Mouse (Mus musculus): ENCODE measurements around the gene Prss22. TPM values are rescaled to one million over a fixed set of nuclear protein-coding genes. Genes with fewer than 3 reads are reported as not detected.

The Prss22 gene
- polyA plus RNA-seq (2012; fragmentation: generic; extraction: Trizol) = 0.04 TPM

- no peaks in the 10 kb centered on the region for H3K27me3 ChIP-seq (ENCODE audit: control insufficient read depth, insufficient read depth, insufficient read length)
- TF ChIP-seq MYOD1 (IDR thresholded peaks at IDR 0.05; ENCODE audit: control insufficient read depth in 1 of 3, insufficient read length in 2 of 3, low read depth in 2 of 3) = no peak
- TF ChIP-seq CEBPB (IDR thresholded peaks at IDR 0.05; ENCODE audit: insufficient read depth, poor library complexity, severe bottlenecking) = no peak
- no peak for TF ChIP-seq E2F4 (IDR thresholded peaks at IDR 0.05; ENCODE audit: insufficient read depth)
- TF ChIP-seq POLR2AphosphoS2 (IDR thresholded peaks at IDR 0.05; ENCODE audit: insufficient read length, low read depth) = no peak
- TF ChIP-seq SRF (IDR thresholded peaks at IDR 0.05; ENCODE audit: control insufficient read depth, insufficient read length, low read depth) = no peak
- no peak for TF ChIP-seq TCF12 (IDR thresholded peaks at IDR 0.05; ENCODE audit: insufficient read depth, poor library complexity, severe bottlenecking)
- TF ChIP-seq REST (IDR thresholded peaks at IDR 0.05; ENCODE audit: insufficient read depth, insufficient read length) = no peak
- TF ChIP-seq MAX (IDR thresholded peaks at IDR 0.05; ENCODE audit: low read depth) = no peak
- TF ChIP-seq POLR2A (IDR thresholded peaks at IDR 0.05; ENCODE audit: insufficient read length, low read depth) = no peak
- no peak for TF ChIP-seq TCF3 (IDR thresholded peaks at IDR 0.05; ENCODE audit: insufficient read length, low read depth)
- no peak for TF ChIP-seq MYOG (IDR thresholded peaks at IDR 0.05; ENCODE audit: control insufficient read depth in 1 of 3, insufficient read depth in 1 of 3, insufficient read length in 2 of 3, low read depth in 2 of 3)
- no peak for TF ChIP-seq USF1 (IDR thresholded peaks at IDR 0.05; ENCODE audit: low read depth)
- no peak within 1 kb of the TSS for H3K4me3 ChIP-seq
- H3ac ChIP-seq (ENCODE audit: control insufficient read depth, insufficient read length) = no peak within 1 kb of the TSS
- H3K4me2 ChIP-seq (ENCODE audit: low read depth) = peak within 1 kb of the TSS; percentile 5
- no peaks in the 10 kb centered on the region for H3K79me2 ChIP-seq (ENCODE audit: control insufficient read depth, insufficient read depth)
- H3K36me3 ChIP-seq (ENCODE audit: control insufficient read depth, insufficient read depth) = no peaks in the 10 kb centered on the region
These were observed at the start of gene Prss22 for GRCm38 (mm10) chr17:23997901-23998300. Gene Prss22, minus strand, starts transcription at chr17:23998100.

GRCm38 (mm10) chr17:24046026-24046425 lies 48.1 kb upstream of the Prss22 start:
- Histone ChIP-seq H3ac (ENCODE audit: control insufficient read depth, insufficient read length) (no peak overlapping the region), H3K36me3 (ENCODE audit: control insufficient read depth, insufficient read depth) (peaks cover 11% of the 10 kb centered on the region), H3K27me3 (ENCODE audit: control insufficient read depth, insufficient read depth, insufficient read length) (no peaks in the 10 kb centered on the region), H3K79me2 (ENCODE audit: control insufficient read depth, insufficient read depth) (no peaks in the 10 kb centered on the region), H3K4me2 (ENCODE audit: low read depth) (no peak overlapping the region), H3K4me3 (no peak overlapping the region)
- TF ChIP-seq SRF (IDR thresholded peaks at IDR 0.05; ENCODE audit: control insufficient read depth, insufficient read length, low read depth) (no peak), MYOD1 (IDR thresholded peaks at IDR 0.05; ENCODE audit: control insufficient read depth in 1 of 3, insufficient read length in 2 of 3, low read depth in 2 of 3) (peak in 1 of 3 experiments; percentile 17), POLR2AphosphoS2 (IDR thresholded peaks at IDR 0.05; ENCODE audit: insufficient read length, low read depth) (peak; percentile 24), MAX (IDR thresholded peaks at IDR 0.05; ENCODE audit: low read depth) (no peak), REST (IDR thresholded peaks at IDR 0.05; ENCODE audit: insufficient read depth, insufficient read length) (peak; percentile 89), MYOG (IDR thresholded peaks at IDR 0.05; ENCODE audit: control insufficient read depth in 1 of 3, insufficient read depth in 1 of 3, insufficient read length in 2 of 3, low read depth in 2 of 3) (peak in 1 of 3 experiments; percentile 46), TCF12 (IDR thresholded peaks at IDR 0.05; ENCODE audit: insufficient read depth, poor library complexity, severe bottlenecking) (no peak)

- no peak overlapping the region for H3K4me3 ChIP-seq
- no peak overlapping the region for H3ac ChIP-seq (ENCODE audit: control insufficient read depth, insufficient read length)
- no peak for TF ChIP-seq MYOG (IDR thresholded peaks at IDR 0.05; ENCODE audit: control insufficient read depth in 1 of 3, insufficient read depth in 1 of 3, insufficient read length in 2 of 3, low read depth in 2 of 3)
- no peak for TF ChIP-seq TCF12 (IDR thresholded peaks at IDR 0.05; ENCODE audit: insufficient read depth, poor library complexity, severe bottlenecking)
- TF ChIP-seq POLR2AphosphoS2 (IDR thresholded peaks at IDR 0.05; ENCODE audit: insufficient read length, low read depth) = no peak
- no peak for TF ChIP-seq CEBPB (IDR thresholded peaks at IDR 0.05; ENCODE audit: insufficient read depth, poor library complexity, severe bottlenecking)
- H3K36me3 ChIP-seq (ENCODE audit: control insufficient read depth, insufficient read depth) = peaks cover 11% of the 10 kb centered on the region
- H3K4me2 ChIP-seq (ENCODE audit: low read depth) = no peak overlapping the region
- H3K79me2 ChIP-seq (ENCODE audit: control insufficient read depth, insufficient read depth) = no peaks in the 10 kb centered on the region
- no peaks in the 10 kb centered on the region for H3K27me3 ChIP-seq (ENCODE audit: control insufficient read depth, insufficient read depth, insufficient read length)
These were observed 47.7 kb upstream of the Prss22 start for GRCm38 (mm10) chr17:24045608-24046007.

- no peak overlapping the region for H3K4me2 ChIP-seq (ENCODE audit: low read depth)
- H3K27me3 ChIP-seq (ENCODE audit: control insufficient read depth, insufficient read depth, insufficient read length) = no peaks in the 10 kb centered on the region
- no peaks in the 10 kb centered on the region for H3K79me2 ChIP-seq (ENCODE audit: control insufficient read depth, insufficient read depth)
- TF ChIP-seq MYOG (IDR thresholded peaks at IDR 0.05; ENCODE audit: control insufficient read depth in 1 of 3, insufficient read depth in 1 of 3, insufficient read length in 2 of 3, low read depth in 2 of 3) = no peak
- TF ChIP-seq USF1 (IDR thresholded peaks at IDR 0.05; ENCODE audit: low read depth) = no peak
- TF ChIP-seq REST (IDR thresholded peaks at IDR 0.05; ENCODE audit: insufficient read depth, insufficient read length) = no peak
- no peak for TF ChIP-seq MYOD1 (IDR thresholded peaks at IDR 0.05; ENCODE audit: control insufficient read depth in 1 of 3, insufficient read length in 2 of 3, low read depth in 2 of 3)
- no peak for TF ChIP-seq TCF3 (IDR thresholded peaks at IDR 0.05; ENCODE audit: insufficient read length, low read depth)
- no peak for TF ChIP-seq MAX (IDR thresholded peaks at IDR 0.05; ENCODE audit: low read depth)
- TF ChIP-seq POLR2AphosphoS2 (IDR thresholded peaks at IDR 0.05; ENCODE audit: insufficient read length, low read depth) = no peak
- no peak for TF ChIP-seq POLR2A (IDR thresholded peaks at IDR 0.05; ENCODE audit: insufficient read length, low read depth)
- no peak for TF ChIP-seq CEBPB (IDR thresholded peaks at IDR 0.05; ENCODE audit: insufficient read depth, poor library complexity, severe bottlenecking)
- no peak for TF ChIP-seq SRF (IDR thresholded peaks at IDR 0.05; ENCODE audit: control insufficient read depth, insufficient read length, low read depth)
- no peak for TF ChIP-seq E2F4 (IDR thresholded peaks at IDR 0.05; ENCODE audit: insufficient read depth)
- TF ChIP-seq TCF12 (IDR thresholded peaks at IDR 0.05; ENCODE audit: insufficient read depth, poor library complexity, severe bottlenecking) = no peak
- no peak overlapping the region for H3K4me3 ChIP-seq
- no peak overlapping the region for H3ac ChIP-seq (ENCODE audit: control insufficient read depth, insufficient read length)
- peaks cover 7% of the 10 kb centered on the region for H3K36me3 ChIP-seq (ENCODE audit: control insufficient read depth, insufficient read depth)
These were observed 46.6 kb upstream of the Prss22 start for GRCm38 (mm10) chr17:24044482-24044881.

GRCm38 (mm10) chr17:24037844-24038243 lies 39.9 kb upstream of the Prss22 start, which contains the start of gene Prss27:
Gene Prss27, plus strand, starts transcription at chr17:24038144.
- Histone ChIP-seq H3ac (ENCODE audit: control insufficient read depth, insufficient read length) (no peak within 1 kb of the TSS), H3K79me2 (ENCODE audit: control insufficient read depth, insufficient read depth) (no peaks in the 10 kb centered on the region), H3K4me3 (no peak within 1 kb of the TSS), H3K27me3 (ENCODE audit: control insufficient read depth, insufficient read depth, insufficient read length) (no peaks in the 10 kb centered on the region), H3K36me3 (ENCODE audit: control insufficient read depth, insufficient read depth) (no peaks in the 10 kb centered on the region), H3K4me2 (ENCODE audit: low read depth) (no peak within 1 kb of the TSS)
- TF ChIP-seq CEBPB (IDR thresholded peaks at IDR 0.05; ENCODE audit: insufficient read depth, poor library complexity, severe bottlenecking) = no peak
- no peak for TF ChIP-seq REST (IDR thresholded peaks at IDR 0.05; ENCODE audit: insufficient read depth, insufficient read length)
- no peak for TF ChIP-seq MYOD1 (IDR thresholded peaks at IDR 0.05; ENCODE audit: control insufficient read depth in 1 of 3, insufficient read length in 2 of 3, low read depth in 2 of 3)
- no peak for TF ChIP-seq TCF3 (IDR thresholded peaks at IDR 0.05; ENCODE audit: insufficient read length, low read depth)
- TF ChIP-seq SRF (IDR thresholded peaks at IDR 0.05; ENCODE audit: control insufficient read depth, insufficient read length, low read depth) = no peak
- TF ChIP-seq POLR2A (IDR thresholded peaks at IDR 0.05; ENCODE audit: insufficient read length, low read depth) = no peak
- no peak for TF ChIP-seq USF1 (IDR thresholded peaks at IDR 0.05; ENCODE audit: low read depth)
- no peak for TF ChIP-seq POLR2AphosphoS2 (IDR thresholded peaks at IDR 0.05; ENCODE audit: insufficient read length, low read depth)
- TF ChIP-seq E2F4 (IDR thresholded peaks at IDR 0.05; ENCODE audit: insufficient read depth) = no peak

Data from myocyte (in vitro differentiated cells).